Mouse (Mus musculus) retina, postnatal 7 days (tissue): ENCODE data around the gene Cmas.
A peak's percentile ranks its signal among the peaks of the same experiment; 100 is the strongest.

ENCODE experiments used
- DNase-seq: peaks from one replicate; pipeline ENCODE4 v3.0.0-alpha.2; 2012; ENCODE audit warnings: low read depth, low spot score

Gene Cmas

GRCm38 (mm10) chr6:142793468-142793867 lies 37.0 kb downstream of the Cmas start:
- DNase-seq, result no peak

GRCm38 (mm10) chr6:142795087-142795486 lies 38.6 kb downstream of the Cmas start:
- DNase-seq, result no peak

- DNase-seq, result no peak
These were observed 39.4 kb downstream of the Cmas start for GRCm38 (mm10) chr6:142795655-142796441.

GRCm38 (mm10) chr6:142797996-142798395 lies 41.5 kb downstream of the Cmas start:
- no peak for DNase-seq

DNA sequence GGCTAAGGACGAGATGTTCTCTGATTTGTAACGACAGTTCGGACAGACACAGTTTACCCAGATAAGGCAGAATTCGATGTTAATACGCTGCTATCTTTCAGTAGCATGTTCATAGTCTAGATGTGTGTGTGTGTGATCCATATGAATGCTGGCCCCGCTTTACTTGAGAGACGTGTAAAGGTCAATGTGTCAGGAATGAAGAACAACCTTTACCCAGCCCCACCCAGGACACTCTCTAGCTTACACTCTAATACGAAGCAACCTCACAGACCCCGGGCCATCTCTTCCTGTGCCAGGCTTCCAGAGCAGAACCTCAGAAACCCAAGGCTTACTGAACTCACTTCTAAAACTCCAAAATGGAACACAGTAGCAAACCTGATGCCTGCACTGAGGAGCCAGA lies 42.4 kb downstream of the Cmas start:
- no peak for DNase-seq

GRCm38 (mm10) chr6:142799704-142800374 lies 43.4 kb downstream of the Cmas start:
- DNase-seq, result no peak

- no peak for DNase-seq
These were observed 45.2 kb downstream of the Cmas start for GRCm38 (mm10) chr6:142801687-142802086.

- no peak for DNase-seq
These were observed 46.4 kb downstream of the Cmas start for GRCm38 (mm10) chr6:142802617-142803525.

DNA sequence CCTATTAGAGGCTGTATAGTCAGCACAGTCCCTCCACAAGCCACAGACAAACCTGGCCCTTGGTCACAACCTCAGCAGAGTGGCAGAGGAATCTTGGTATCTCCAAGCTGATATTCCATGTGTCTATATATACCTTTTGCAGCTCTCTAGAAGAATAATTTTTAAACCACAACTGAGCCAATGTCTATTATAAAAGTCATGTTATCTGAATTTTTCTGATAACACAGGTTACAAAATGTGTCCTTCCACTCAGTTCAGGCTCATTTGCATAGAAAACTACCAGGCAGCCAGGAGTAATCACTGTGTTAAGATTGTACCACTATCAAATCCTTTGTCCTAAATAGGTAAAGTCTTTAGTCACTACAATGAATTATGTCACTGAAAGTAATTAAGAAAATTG lies 47.9 kb downstream of the Cmas start, which contains the start of gene Sult6b2:
Sult6b2 (minus strand) TSS at position 101 of the 400 bp plus-strand sequence.
- no peak for DNase-seq

- DNase-seq, result no peak
These were observed 49.8 kb downstream of the Cmas start for GRCm38 (mm10) chr6:142806326-142806725.

GRCm38 (mm10) chr6:142809373-142810098 lies 53.0 kb downstream of the Cmas start:
- DNase-seq, result no peak

DNA sequence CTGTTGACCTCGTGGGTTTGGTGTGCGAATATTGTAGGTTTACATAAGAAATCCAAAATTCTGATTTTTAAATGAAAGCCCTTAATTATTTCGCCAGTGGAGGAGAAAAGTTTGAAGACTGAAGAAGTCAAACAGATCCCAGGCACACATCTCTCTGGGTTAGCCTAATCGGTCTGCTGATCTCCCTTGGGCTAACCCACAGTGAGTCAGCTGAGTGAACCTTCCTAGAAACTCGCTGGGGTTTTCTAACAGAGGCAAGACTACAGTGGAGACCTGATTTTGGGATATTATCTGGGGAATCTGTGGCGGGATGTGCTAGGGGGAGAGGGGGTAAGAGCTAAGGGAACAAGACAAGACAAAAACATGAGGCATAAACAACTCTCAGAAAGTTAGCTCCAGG lies 53.8 kb downstream of the Cmas start:
- DNase-seq, result no peak

DNA sequence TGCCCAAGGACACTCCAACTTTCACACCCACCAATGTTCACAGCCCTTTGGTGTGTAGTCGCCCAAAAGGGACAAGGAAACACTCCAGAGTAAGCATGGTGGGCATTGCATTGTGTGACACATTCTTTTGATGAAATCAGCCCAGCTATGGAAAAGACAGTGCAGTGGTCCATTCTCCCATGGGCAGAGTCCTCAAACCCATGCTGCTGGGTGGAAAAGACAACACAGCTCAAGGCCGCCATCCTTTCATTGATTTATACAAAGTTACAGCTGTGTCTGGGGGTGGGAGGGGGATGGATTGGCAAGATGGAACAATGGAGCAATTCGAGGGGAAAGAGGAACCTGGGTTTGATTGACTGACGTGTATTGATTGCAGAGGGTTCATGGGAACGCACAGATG lies 56.5 kb downstream of the Cmas start:
- DNase-seq, result no peak

- no peak for DNase-seq
These were observed 57.5 kb downstream of the Cmas start for GRCm38 (mm10) chr6:142814011-142814410.

DNA sequence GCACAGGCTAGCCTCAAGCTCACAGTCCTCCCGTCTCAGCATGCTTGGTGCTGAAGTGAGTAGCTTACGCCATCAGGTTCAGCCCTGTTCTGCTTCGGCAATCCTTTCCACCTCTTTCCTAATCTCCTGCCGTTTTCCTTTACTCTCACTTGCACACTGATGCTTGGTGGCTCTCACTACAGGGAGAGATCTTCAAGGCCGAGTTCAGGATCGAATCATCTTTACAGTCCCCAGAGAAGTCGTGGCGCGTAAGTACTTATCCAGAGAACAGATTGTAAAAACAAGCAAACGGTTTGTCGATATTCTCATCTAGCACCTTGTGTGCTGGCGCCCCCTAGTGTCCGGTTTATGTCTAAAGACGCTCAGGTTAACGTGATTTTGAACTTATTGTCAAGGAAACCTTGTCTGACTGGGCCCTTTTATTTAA lies 58.0 kb downstream of the Cmas start:
- DNase-seq, result peak; percentile 72

DNA sequence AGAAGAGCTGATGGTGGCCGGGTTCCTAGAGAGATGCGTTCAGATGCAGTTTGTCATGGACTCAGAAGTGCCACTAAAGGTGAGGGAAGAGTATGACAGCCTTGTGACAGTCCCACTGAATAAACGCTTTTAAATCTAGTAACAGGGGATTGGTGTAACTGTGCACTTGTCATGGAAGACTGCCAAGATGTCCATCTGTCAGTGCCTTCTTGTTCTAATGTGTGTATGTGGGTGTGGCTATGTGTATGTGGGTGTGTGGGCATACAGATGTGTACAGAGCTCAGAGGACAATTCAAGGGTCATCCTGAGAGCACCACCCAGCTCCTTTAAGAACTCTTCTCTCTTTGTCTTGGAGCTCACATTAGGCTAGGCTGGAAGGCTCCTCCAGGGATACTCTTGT lies 59.0 kb downstream of the Cmas start:
- no peak for DNase-seq

- no peak for DNase-seq
These were observed 61.8 kb downstream of the Cmas start for GRCm38 (mm10) chr6:142818306-142818705.

DNA sequence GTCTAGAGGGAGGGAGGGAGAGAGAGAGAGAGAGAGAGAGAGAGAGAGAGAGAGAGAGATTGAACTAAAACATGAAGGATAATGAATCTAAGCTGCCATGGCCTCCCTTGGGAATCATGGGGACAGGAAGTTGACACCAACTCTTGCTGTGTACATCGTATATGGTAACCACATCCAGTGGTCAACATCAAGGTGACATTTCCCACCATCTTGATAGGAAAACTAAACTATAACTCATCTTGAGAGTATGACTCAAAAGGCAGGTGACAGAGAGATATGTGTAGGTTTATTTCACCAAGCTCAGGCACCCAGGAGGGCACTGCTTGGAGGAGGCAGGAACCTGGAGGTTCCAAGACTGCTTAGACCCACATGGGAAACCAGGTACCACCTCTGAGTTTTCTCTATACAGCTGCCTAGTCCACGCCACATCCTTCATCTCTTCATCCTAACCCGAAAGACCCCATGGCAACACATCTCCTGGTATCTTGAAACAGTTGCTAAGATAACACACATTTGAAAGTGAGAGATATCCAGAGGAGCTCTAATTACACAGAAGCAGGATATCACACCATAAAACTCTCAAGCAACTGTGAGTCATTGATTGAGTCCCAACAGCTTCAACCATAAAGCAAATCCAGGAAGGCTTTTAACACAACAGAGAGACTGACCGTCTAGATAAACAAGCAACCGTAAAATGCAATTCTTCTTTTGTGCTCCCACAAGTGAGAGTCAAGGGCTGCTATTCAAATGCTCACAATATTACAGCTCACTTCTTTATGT lies 66.7 kb downstream of the Cmas start:
- no peak for DNase-seq
